Mouse (Mus musculus): ENCODE measurements around the gene Rabac1.

DNA sequence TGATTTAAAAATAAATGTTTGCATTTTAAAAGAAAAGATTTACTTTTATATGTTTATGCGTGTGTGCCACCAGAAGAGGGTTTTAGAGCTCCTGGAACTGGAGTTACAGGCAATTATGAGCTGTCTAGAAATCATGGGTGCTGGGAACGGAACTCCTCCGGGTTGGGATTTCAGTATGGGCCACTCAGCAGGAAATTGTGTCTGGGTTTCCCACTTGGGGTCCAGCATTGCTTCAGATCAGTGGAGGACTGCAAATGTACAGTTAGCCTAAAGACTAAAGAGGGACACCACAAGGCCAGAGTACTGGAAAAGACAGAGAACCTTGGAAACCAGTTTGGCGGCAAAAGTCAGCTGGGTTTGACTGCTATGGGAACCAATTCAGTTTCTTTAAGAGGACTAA lies 654 bp upstream of the Rabac1 start:
- TF ChIP-seq CTCF (IDR thresholded peaks at IDR 0.05; ENCODE audit: low read depth, low read length) = no peak
- TF ChIP-seq TAL1 (conservative IDR thresholded peaks at IDR 0.05; ENCODE audit: low read depth, low read length) = no peak
